Mouse (Mus musculus) adrenal gland (tissue): Measurements from ENCODE around the gene Tgfb1.
"Not testable (repeated sequence)": the region's sequence is repeated elsewhere in the genome, so short reads cannot be mapped to it uniquely, and the experiment has no call there.

ENCODE experiments used
- intact Hi-C: fragments of 180-260 bp; cut with DNase I; formaldehyde crosslinking; loops from one replicate; pipeline ENCODE4 v1.15.1; 2025

Gene Tgfb1

DNA sequence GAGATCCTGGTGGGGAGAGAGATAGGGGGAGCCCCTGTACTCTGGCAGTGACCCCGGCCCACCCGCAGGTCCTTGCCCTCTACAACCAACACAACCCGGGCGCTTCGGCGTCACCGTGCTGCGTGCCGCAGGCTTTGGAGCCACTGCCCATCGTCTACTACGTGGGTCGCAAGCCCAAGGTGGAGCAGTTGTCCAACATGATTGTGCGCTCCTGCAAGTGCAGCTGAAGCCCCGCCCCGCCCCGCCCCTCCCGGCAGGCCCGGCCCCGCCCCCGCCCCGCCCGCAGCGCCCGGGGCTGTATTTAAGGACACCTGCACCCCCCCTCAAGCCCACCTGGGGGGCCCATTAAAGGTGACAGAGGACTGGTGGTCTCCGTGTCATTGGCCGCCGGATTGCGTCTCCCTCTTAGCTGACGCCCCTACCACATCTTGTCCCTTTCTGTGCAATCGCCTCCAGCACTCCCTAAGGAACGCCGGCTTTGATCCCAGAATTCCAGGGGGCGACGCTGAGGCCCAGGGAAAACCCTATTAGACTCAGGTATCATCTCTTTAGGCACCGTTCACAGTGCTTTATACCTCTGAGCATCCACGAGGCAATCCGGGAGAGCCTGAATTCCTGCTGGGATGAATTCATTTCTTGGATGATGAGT is 18.0 kb downstream of the Tgfb1 start:
- intact Hi-C loops = no loop called here

- intact Hi-C loops = no loop called here
Measured at GRCm38 (mm10) chr7:25705801-25706251, 19.0 kb downstream of the Tgfb1 start.

- intact Hi-C loops = no loop called here
Measured at GRCm38 (mm10) chr7:25706578-25707170, 19.9 kb downstream of the Tgfb1 start.

- intact Hi-C loops = no loop called here
Measured at GRCm38 (mm10) chr7:25707581-25708292, 20.9 kb downstream of the Tgfb1 start.

GRCm38 (mm10) chr7:25709961-25710360 is 23.2 kb downstream of the Tgfb1 start:
- intact Hi-C loops = no loop called here

- intact Hi-C loops = no loop called here
Measured at GRCm38 (mm10) chr7:25710519-25711130, 23.8 kb downstream of the Tgfb1 start.

- intact Hi-C loops = no loop called here
Measured at GRCm38 (mm10) chr7:25711165-25711564, 24.4 kb downstream of the Tgfb1 start.

DNA sequence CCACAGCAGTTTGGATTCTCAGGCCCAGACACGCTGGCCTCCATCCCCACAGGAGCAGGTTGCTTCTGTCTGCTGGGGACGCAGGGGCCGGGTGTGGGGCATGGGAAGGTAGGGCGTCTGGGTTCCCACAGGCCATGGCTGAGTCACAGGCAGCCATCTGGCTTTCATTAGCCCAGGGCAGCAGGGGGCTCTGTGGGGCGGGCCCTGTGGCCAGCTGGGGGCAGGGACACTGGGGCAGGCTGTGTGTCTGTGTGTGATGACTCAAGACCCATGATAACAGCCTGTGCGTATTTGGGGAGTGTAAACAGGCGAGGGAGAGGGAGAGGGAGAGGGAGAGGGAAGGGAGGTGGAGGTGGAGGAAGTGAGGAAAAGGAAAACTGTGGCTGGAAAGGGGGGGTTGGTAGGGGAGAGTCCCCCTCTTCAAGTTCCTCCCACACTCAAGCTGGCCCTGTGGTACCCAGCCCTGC is 25.0 kb downstream of the Tgfb1 start:
- intact Hi-C loops = no loop called here

DNA sequence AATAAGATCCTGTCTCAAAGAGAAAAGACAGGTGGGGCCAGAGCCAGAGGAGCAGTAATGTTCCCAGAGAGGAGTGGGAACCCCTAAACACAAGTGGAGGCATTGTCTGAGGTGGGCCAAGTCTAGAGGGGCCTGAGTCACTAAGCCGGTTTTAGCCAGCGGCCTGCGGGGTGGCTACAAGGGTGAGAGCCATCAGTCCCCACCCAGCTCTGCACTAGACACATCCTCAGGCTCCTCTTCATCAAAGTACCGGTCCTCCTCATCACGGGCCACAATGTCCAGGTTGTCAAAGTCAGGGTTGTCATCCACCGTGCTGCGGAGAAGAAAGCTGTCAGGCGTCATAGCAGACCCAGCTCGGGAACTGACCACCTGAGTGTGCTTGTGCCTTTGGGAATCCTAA is 26.0 kb downstream of the Tgfb1 start:
- intact Hi-C loops = no loop called here

GRCm38 (mm10) chr7:25714581-25714980 is 27.8 kb downstream of the Tgfb1 start:
- intact Hi-C loops = no loop called here

DNA sequence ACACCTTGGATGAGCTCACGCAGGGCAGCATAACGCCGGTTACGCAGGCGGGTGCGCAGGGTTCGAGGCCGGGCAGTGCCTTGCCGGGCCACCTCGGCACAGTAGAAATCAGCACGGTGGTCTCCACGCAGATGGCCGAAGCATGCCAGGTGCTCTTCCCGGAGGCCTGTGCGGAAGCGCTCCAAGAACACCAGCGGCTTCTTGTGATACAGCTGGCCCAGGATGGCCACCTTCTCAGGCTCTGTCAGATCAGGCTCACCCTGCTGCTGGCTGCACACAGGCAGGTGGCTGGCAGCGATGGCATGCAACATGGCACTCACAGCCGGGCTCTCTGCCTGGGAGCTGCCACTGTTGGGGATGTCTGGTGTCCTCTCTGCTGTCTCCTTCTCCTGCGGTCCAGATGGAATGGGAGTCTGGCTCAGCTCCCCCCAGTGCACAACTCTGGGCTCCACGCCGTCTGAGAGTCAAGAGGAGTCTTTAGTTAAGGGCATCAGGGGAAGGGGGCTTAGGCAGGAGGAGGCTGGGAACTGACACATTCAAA is 29.0 kb downstream of the Tgfb1 start:
- intact Hi-C loops = no loop called here

GRCm38 (mm10) chr7:25717478-25717877 is 30.7 kb downstream of the Tgfb1 start:
- intact Hi-C loops = no loop called here

DNA sequence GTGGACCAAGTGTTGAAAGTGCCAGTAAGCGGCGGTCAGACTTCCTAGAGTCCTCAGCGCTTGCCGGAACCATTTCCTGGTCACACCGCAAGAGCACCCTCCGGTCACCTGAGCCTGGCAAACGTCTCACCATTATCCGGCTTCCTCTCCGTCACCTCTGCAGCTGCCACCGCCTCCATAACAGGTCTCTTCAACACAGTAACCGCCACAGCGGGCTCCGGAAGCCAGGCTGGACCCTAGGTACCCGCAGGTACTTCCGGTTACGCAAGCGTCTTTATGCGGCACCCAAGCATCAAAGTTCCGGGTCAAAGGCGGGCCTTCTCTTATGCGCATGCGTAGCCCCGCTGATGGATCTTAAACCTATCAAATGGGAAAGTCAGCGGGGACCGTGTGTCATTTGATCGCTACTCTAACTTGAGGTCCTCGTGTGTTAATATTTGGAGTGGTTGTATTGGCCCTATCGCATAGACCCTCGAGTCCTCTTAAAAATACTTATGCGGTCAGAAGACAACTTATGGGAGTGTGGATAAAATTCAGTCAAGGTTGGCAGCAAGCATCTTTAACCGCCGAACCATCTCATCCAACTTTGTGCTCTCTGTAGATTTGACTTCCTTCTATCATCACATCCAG is 32.1 kb downstream of the Tgfb1 start, which contains the start of gene Ccdc97:
TSS of gene Ccdc97 (minus strand) at position 301 of the 630 bp plus-strand sequence.
- intact Hi-C loops = no loop called here

DNA sequence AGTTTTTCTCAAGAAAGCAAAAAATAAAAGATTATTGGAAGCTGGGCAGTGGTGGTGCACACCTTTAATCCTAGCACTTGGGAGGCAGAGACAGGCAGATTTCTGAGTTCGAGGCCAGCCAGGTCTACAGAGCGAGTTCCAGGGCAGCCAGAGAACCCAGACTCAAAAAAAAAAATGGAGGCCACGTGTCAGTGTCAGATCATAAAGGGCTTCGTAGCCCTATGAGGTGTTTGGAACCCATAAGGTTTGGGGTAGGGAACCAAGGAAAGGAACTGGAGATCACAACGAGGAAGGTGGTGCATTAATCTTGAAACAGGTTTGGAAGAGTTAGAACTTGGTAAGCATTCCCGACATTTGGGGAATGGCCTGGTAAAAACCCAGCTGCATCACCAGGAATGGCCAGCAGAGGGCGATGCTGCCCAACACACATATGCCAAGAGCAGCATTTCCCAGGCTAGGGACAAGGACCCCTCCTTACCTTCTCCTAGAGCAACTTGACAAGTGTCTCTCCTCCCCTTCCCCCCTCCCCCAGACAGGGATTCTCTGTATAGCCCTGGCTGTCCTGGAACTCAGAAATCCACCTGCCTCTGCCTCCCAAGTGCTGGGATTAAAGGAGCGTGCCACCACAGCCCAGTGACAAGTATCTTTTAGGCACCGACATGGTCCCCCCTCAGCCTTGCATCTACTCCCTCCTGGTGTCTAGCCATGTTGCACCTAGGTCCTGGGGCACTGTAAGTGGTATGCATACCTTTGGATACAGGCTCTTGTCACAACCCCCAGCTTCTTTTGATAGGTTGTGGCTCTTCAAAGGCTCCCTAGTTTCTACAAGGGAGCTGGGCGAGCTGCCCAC is 33.2 kb downstream of the Tgfb1 start:
- intact Hi-C loops = no loop called here

DNA sequence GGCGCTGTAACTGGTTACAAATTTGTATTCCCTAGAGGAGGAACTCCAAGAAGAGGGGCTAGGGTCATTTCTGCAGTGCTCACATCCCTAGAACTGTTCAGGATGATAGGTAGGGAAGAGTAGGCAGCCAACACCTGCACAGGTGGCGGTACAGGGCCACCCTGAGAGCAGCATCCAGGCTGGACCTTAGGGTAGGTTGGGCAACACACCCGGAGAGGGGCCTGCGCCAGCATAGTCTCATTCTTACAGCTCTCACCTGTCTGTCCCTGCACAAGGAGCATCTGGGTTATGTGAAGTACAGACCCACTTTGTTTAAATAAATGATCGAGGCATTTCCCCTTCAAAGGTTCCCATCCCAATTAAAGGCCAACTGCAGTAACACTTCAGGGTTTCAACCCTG is 34.0 kb downstream of the Tgfb1 start:
- intact Hi-C loops = no loop called here

DNA sequence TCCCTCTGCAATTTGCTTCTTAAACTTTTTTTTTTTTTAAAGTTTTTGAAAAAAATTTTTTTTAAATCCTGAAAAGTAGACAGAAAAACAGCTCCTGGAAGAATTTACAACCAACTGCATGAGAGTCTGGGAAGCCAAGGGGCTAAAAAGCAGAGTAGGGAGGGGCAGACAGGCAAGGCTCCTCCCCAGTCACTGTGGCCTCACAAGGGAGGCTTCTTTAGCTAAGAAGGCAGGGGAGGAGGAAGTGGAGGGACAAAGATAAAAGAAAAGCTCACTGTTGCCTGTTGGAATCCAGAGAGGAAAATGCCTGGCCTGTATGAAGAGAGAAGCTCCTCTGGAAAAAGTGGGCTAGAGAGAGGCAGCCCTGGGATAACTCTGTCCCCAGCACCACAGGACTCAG is 35.0 kb downstream of the Tgfb1 start:
- intact Hi-C loops = not testable (repeated sequence)

- intact Hi-C loops = no loop called here
Measured at GRCm38 (mm10) chr7:25725886-25726285, 39.1 kb downstream of the Tgfb1 start.

GRCm38 (mm10) chr7:25727800-25728199 is 41.0 kb downstream of the Tgfb1 start:
- intact Hi-C loops = no loop called here

GRCm38 (mm10) chr7:25729396-25729795 is 42.6 kb downstream of the Tgfb1 start:
- intact Hi-C loops = no loop called here

- intact Hi-C loops = no loop called here
Measured at GRCm38 (mm10) chr7:25729862-25730261, 43.1 kb downstream of the Tgfb1 start.
